Mouse (Mus musculus) heart, postnatal 0 days (tissue): ENCODE data around the gene Setdb1. TPM values are rescaled to one million over a fixed set of nuclear protein-coding genes. Genes with fewer than 3 reads are reported as not detected.

ENCODE experiments used
- ATAC-seq: fragments of 200-750 bp; cut with Nextera tagmentation; 2 replicates; pipeline ENCODE4 v1.8.0; 2017; ENCODE audit warnings: low read depth, moderate number of reproducible peaks, moderate library complexity; ENCODE audit not compliant: insufficient read depth
- DNase-seq: peaks from one replicate; pipeline ENCODE4 v3.0.0-alpha.2; 2016; ENCODE audit warnings: low spot score
- H3K27ac ChIP-seq: fragments of 300-500 bp; sonication (generic); 2 replicates; pipeline ENCODE4 v1.5.1; 2014; ENCODE audit warnings: low read depth, mild to moderate bottlenecking
- H3K27me3 ChIP-seq: fragments of 300-500 bp; sonication (generic); 2 replicates; pipeline ENCODE4 v1.6.1; 2014; ENCODE audit warnings: low read length, mixed read lengths; ENCODE audit not compliant: control insufficient read depth, insufficient read depth
- H3K36me3 ChIP-seq: fragments of 300-500 bp; sonication (generic); replicated peaks from 2 replicates; pipeline ENCODE4 v1.6.1; 2014; ENCODE audit warnings: low read length, mixed read lengths; ENCODE audit not compliant: control insufficient read depth, insufficient read depth
- H3K4me1 ChIP-seq: fragments of 300-500 bp; sonication (generic); 2 replicates; pipeline ENCODE4 v1.6.1; 2014; ENCODE audit warnings: antibody characterized with exemption; ENCODE audit not compliant: control insufficient read depth, insufficient read depth
- H3K4me2 ChIP-seq: fragments of 300-500 bp; sonication (generic); 2 replicates; pipeline ENCODE4 v1.6.1; 2014; ENCODE audit warnings: low read depth, mild to moderate bottlenecking, low read length, moderate library complexity
- H3K4me3 ChIP-seq: fragments of 300-500 bp; sonication (generic); 2 replicates; pipeline ENCODE4 v1.5.1; 2014; ENCODE audit warnings: low read depth, low read length
- H3K9ac ChIP-seq: fragments of 300-500 bp; sonication (generic); replicated peaks from 2 replicates; pipeline ENCODE4 v1.6.1; 2014; ENCODE audit warnings: low read depth, low read length, mixed read lengths
- H3K9me3 ChIP-seq: fragments of 300-500 bp; sonication (generic); replicated peaks from 2 replicates; pipeline ENCODE4 v1.6.1; 2016; ENCODE audit warnings: low read length; ENCODE audit not compliant: control insufficient read depth
- CTCF ChIP-seq: IDR thresholded peaks from 2 replicates; pipeline ENCODE4 v1.5.1; 2016; ENCODE audit warnings: antibody characterized with exemption, control low read depth, low read depth
- EP300 ChIP-seq: IDR thresholded peaks from 2 replicates; pipeline ENCODE4 v1.6.1; 2016; ENCODE audit warnings: antibody characterized with exemption, low read depth
- WGBS: fragments of 180-500 bp; shearing (Covaris S2); extraction: QIAGEN DNeasy Blood & Tissue Kit; methylation state at CpG from one replicate; pipeline ENCODE4 v1.1.7; 2014; 5-methylcytosine and 5-hydroxymethylcytosine counted together
- polyA plus RNA-seq: library from polyadenylated mRNA; unstranded; fragments of >200 nt; fragmentation: Nextera tagmentation; extraction: Ambion mirVana; gene quantifications from 2 replicates; pipeline ENCODE4 v1.2.1, GENCODE M21; 2015
- total RNA-seq: library from RNA; depleted of rRNA; stranded (reverse); fragments of >200 nt; gene quantifications from 2 replicates; pipeline ENCODE4 v1.2.3, GENCODE M21; 2014; ENCODE audit warnings: low replicate concordance

The Setdb1 gene
- total and polyA plus RNA-seq, 2 experiments from 2014 or later, result 7.9 to 9.5 TPM

DNA sequence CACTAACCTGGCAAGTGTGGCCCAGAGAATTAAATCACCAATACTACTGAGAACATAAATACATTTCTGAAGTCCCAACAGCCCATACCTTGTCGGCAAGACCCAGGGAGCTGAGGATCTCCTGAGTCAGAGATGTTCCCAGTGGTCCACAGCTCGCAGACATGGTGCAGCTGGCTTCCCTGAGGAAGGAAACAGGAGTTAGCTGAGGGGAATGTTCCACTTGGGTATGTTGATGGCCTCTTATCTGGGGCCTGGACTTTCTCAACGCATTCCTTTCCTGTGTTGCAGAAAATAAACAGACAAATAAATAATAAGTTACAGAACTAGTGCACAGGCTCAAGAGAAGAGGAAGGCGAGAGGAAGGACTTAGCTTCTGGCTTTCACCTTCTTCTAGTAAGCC, 50.8 kb downstream of the Setdb1 start:
- H3K4me2 ChIP-seq, result no peak overlapping the region
- H3K9ac ChIP-seq, result no peak overlapping the region
- ATAC-seq (no peak), DNase-seq (peak; percentile 31)
- H3K4me1 ChIP-seq, result no peaks in the 10 kb centered on the region
- WGBS, result 19% methylated on average over 4 of the region's 4 CpGs
- H3K27ac ChIP-seq, result no peak overlapping the region
- no peaks in the 10 kb centered on the region for H3K27me3 ChIP-seq
- no peak for TF ChIP-seq CTCF
- no peak for TF ChIP-seq EP300
- H3K4me3 ChIP-seq, result no peak overlapping the region
- no peaks in the 10 kb centered on the region for H3K9me3 ChIP-seq
- H3K36me3 ChIP-seq, result no peaks in the 10 kb centered on the region

DNA sequence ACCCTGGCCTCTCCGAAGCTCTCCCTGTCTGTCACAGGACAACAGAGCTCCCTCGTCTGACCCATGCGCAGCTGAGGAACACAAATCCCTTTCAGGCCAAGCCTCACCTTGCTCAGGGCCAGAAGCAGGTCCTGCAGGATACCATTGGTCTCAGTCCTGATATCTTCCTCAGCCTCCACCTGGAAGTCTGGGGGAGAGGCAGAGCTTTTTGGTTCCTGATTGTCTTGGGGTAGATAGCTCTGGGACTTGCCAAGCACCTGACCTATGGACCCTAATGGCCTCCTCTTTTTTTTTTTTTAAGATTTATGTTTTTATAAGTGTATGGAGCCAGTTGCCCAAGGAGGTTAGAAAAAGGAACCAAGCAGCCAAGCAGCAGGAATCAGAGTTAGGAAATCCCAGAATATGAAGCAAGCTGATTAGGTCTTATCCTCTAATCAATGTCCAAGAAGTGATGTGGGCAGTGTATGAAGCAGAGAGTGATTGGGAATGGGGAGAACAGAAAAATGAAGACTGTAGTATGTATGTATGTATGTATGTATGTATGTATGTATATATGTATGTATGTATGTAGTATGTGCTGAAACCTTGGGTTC, 55.7 kb downstream of the Setdb1 start:
- no peaks in the 10 kb centered on the region for H3K4me1 ChIP-seq
- no peak overlapping the region for H3K9ac ChIP-seq
- WGBS, result 74% methylated on average over 3 of the region's 3 CpGs
- no peak for TF ChIP-seq CTCF
- TF ChIP-seq EP300, result no peak
- no peak overlapping the region for H3K4me3 ChIP-seq
- no peaks in the 10 kb centered on the region for H3K9me3 ChIP-seq
- no peak overlapping the region for H3K27ac ChIP-seq
- no peaks in the 10 kb centered on the region for H3K27me3 ChIP-seq
- no peaks in the 10 kb centered on the region for H3K36me3 ChIP-seq
- DNase-seq, result no peak
- ATAC-seq, result no peak
- H3K4me2 ChIP-seq, result no peak overlapping the region

DNA sequence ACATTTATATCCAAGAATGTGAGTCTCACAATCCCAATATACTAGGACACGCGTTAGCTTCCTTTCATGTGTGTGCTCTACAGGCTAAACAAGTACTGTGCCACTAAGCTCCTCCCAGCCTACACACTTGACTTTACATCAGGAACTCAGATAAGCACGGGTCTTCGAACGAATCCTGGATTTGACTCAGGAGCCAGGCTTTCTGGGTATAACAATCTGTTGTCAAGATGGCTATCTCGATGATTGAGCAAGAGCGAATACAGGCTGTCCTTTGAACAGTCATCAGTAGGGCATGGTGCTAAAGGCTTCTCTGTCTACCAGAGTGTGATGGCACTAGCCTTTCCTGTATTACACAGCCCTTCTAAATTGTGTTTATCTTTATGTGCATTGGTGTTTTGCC, 59.0 kb downstream of the Setdb1 start:
- peaks cover 24% of the 10 kb centered on the region for H3K36me3 ChIP-seq
- no peaks in the 10 kb centered on the region for H3K9me3 ChIP-seq
- no peaks in the 10 kb centered on the region for H3K27me3 ChIP-seq
- no peaks in the 10 kb centered on the region for H3K4me1 ChIP-seq
- no peak for DNase-seq
- no peak for ATAC-seq
- no peak overlapping the region for H3K27ac ChIP-seq
- no peak overlapping the region for H3K4me2 ChIP-seq
- H3K4me3 ChIP-seq, result no peak overlapping the region
- no peak overlapping the region for H3K9ac ChIP-seq
- WGBS, result 56% methylated on average over 7 of the region's 7 CpGs
- TF ChIP-seq EP300 (no peak), CTCF (no peak)

GRCm38 (mm10) chr3:95296103-95296469, 60.9 kb downstream of the Setdb1 start:
- peak; percentile 51 for TF ChIP-seq CTCF
- no peak for TF ChIP-seq EP300
- Histone ChIP-seq H3K27ac (no peak overlapping the region), H3K4me2 (no peak overlapping the region), H3K9me3 (no peaks in the 10 kb centered on the region), H3K27me3 (no peaks in the 10 kb centered on the region), H3K4me1 (no peaks in the 10 kb centered on the region), H3K9ac (no peak overlapping the region), H3K4me3 (no peak overlapping the region), H3K36me3 (peaks cover 42% of the 10 kb centered on the region)
- peak; percentile 70 for ATAC-seq
- peak; percentile 77 for DNase-seq
- 10% methylated on average over 5 of the region's 5 CpGs for WGBS

DNA sequence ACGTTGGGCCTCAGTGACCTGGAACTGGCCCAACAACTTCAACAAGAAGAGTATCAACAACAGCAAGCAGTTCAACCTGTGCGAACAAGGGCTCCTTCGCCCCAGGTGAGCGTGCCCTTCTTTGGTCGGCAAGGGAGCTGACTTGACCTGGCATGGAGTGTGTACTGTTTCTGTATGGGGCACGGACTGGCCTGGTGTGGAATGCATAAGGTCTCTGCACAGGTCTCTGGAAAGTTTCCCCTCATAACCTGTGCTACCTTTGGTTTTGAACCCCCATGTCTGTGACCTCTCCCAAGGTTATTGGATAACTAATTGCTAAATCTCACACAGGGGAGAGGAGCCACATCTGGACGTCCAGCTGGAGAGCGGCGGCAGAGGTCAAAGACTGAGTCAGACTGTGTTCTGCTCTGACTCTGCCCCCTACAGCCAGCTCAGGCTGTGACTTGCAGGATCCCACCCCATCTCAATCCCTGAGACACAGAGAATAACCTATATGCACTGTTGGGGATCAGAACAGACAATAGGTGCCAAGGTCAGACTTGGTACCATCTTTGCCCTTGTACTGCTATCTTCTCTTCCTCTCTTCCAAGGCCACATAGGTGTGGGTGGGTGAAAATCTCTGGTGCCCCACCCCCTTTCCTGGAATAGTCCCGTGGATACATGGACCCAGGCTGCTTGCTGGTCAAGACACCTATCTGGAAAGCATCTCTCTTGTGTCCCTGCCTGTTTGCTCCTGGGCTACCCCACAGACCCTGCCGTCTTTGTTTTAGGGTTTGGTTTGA, 61.5 kb downstream of the Setdb1 start:
- no peaks in the 10 kb centered on the region for H3K4me1 ChIP-seq
- no peaks in the 10 kb centered on the region for H3K27me3 ChIP-seq
- no peak overlapping the region for H3K4me3 ChIP-seq
- no peaks in the 10 kb centered on the region for H3K9me3 ChIP-seq
- WGBS, result 67% methylated on average over 11 of the region's 11 CpGs
- no peak overlapping the region for H3K9ac ChIP-seq
- no peak overlapping the region for H3K27ac ChIP-seq
- no peak for DNase-seq
- H3K36me3 ChIP-seq, result peaks cover 48% of the 10 kb centered on the region
- 0 out of 2 replicates have a peak, but pooled peaks have one; percentile 13 for ATAC-seq
- no peak overlapping the region for H3K4me2 ChIP-seq
- TF ChIP-seq CTCF, result no peak
- TF ChIP-seq EP300, result no peak

DNA sequence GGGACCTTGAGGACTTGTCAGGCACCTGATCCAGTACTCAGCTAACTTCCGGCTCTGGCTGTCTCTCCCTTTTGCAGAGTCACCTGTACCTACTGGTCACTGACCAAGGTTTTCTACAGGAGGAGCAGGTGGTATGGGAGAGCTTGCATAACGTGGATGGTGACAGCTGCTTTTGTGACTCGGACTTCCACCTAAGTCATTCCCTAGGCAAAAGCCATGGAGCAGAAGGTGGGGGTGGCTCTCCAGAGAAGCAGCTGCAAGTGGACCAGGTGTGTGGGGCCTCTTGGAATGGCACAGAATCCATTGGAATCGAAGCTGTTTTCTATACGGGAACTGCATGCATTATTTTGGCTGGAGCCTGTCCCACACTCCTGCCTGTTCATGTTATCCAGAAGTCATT, 62.3 kb downstream of the Setdb1 start:
- no peak overlapping the region for H3K9ac ChIP-seq
- no peak for TF ChIP-seq EP300
- no peak for TF ChIP-seq CTCF
- ATAC-seq (no peak), DNase-seq (no peak)
- H3K4me1 ChIP-seq, result no peaks in the 10 kb centered on the region
- WGBS, result 79% methylated on average over 5 of the region's 5 CpGs
- no peak overlapping the region for H3K27ac ChIP-seq
- no peaks in the 10 kb centered on the region for H3K9me3 ChIP-seq
- peaks cover 48% of the 10 kb centered on the region for H3K36me3 ChIP-seq
- H3K27me3 ChIP-seq, result no peaks in the 10 kb centered on the region
- no peak overlapping the region for H3K4me2 ChIP-seq
- H3K4me3 ChIP-seq, result no peak overlapping the region
